Comparison of ENCODE assay signal across 11 mouse cellular contexts in genomic region chr1:86538383-86538782, GRCm38 (mm10). TPM values are rescaled to one million over a fixed set of nuclear protein-coding genes. Genes with fewer than 3 reads are reported as not detected.
DNase-seq lines count a peak whose midpoint lies in the region; ATAC-seq and TF ChIP-seq lines count a peak whose summit lies in the region.
"Had no signal": no experiment of that assay in that cellular context is flagged by ENCODE, and none has a peak within 500 bp of the region (broad histone marks: within the 10 kb centered on the region; RNA-seq: fewer than 3 reads in every experiment).

No protein-coding gene starts in this region.

- no peak overlapping the region for H3K4me2 ChIP-seq in liver, embryonic 13.5 days
- H3K4me2 ChIP-seq: liver, embryonic 15.5 days had no signal

- no peaks in the 10 kb centered on the region for H3K9me3 ChIP-seq in ES-Bruce4 (replicated peaks; ENCODE audit: control insufficient read depth, insufficient read depth, low read length, poor library complexity, severe bottlenecking)
- no peaks in the 10 kb centered on the region for H3K9me3 ChIP-seq in liver, embryonic 13.5 days (replicated peaks)
- H3K9me3 ChIP-seq: liver, embryonic 15.5 days had no signal

- H3K36me3 ChIP-seq in ES-Bruce4 (ENCODE audit: control insufficient read depth, insufficient read depth, low read length, poor library complexity, severe bottlenecking): 0 out of 2 replicates have a peak, but pooled peaks cover 4% of the 10 kb centered on the region
- H3K36me3 ChIP-seq in liver, embryonic 13.5 days: peaks cover 22% of the 10 kb centered on the region

- H3K4me1 ChIP-seq in ES-Bruce4 (ENCODE audit: control insufficient read depth, insufficient read depth, low read length): no peaks in the 10 kb centered on the region
- peaks cover 14% of the 10 kb centered on the region for H3K4me1 ChIP-seq in liver, embryonic 13.5 days (replicated peaks)

- H3K27ac ChIP-seq in ES-Bruce4 (ENCODE audit: insufficient read depth, low read length): no peak overlapping the region
- H3K27ac ChIP-seq in liver, embryonic 13.5 days: no peak overlapping the region
- H3K27ac ChIP-seq: liver, embryonic 15.5 days had no signal

- no peak overlapping the region for H3K9ac ChIP-seq in ES-Bruce4 (ENCODE audit: low read depth, poor library complexity, severe bottlenecking)
- no peak overlapping the region for H3K9ac ChIP-seq in liver, embryonic 13.5 days
- H3K9ac ChIP-seq: liver, embryonic 15.5 days had no signal

- peak; percentile 73 for TF ChIP-seq CTCF in ES-Bruce4 (IDR thresholded peaks at IDR 0.05; ENCODE audit: low read depth, low read length)

- intact Hi-C loops in left cerebral cortex, postnatal 4 days (cut with DNase I): no loop called here

- H3K4me3 ChIP-seq in ES-Bruce4 (ENCODE audit: low read depth, low read length): no peak overlapping the region
- no peak overlapping the region for H3K4me3 ChIP-seq in liver, embryonic 13.5 days (replicated peaks)
- H3K4me3 ChIP-seq: liver, embryonic 15.5 days had no signal

- no peak for ATAC-seq in liver, embryonic 13.5 days (ENCODE audit: low read depth)
- ATAC-seq in erythroid progenitor cell, adult 5-6 weeks (replicated peaks; ENCODE audit: low FRiP score, poor library complexity, severe bottlenecking): no peak
- ATAC-seq: inflammation-experienced regulatory T-cells, adult 6 months had no signal

- DNase-seq in cerebellum, postnatal 10 days: peak; percentile 57 to 63
- DNase-seq in cerebellum, adult 9-11 months: no peak
- DNase-seq in left cerebral cortex, postnatal 4 days: peak; percentile 31
- no peak for DNase-seq in left cerebral cortex, adult 9 months (ENCODE audit: low spot score in 2 of 2)
- peak; percentile 20 for DNase-seq in liver, embryonic 13.5 days
- DNase-seq in gastrocnemius, adult 8-10 months (ENCODE audit: low spot score in 2 of 2): no peak
- DNase-seq: cerebellum, adult 9-10 months had no signal

- WGBS in liver, embryonic 13.5 days (ENCODE audit: insufficient replicate concordance): 70% methylated on average over 3 of the region's 3 CpGs

- no peak for TF ChIP-seq POLR2A in ES-Bruce4 (IDR thresholded peaks at IDR 0.05; ENCODE audit: insufficient read depth, low read length)

- H3K27me3 ChIP-seq in ES-Bruce4 (ENCODE audit: control insufficient read depth, insufficient read depth, low read length, poor library complexity, severe bottlenecking): no peaks in the 10 kb centered on the region
- no peaks in the 10 kb centered on the region for H3K27me3 ChIP-seq in liver, embryonic 13.5 days
- H3K27me3 ChIP-seq: liver, embryonic 15.5 days had no signal

- TF ChIP-seq EP300 in ES-Bruce4 (IDR thresholded peaks at IDR 0.05; ENCODE audit: insufficient read depth, low read depth, low read length): no peak

RNA-seq across cellular contexts. Expression of gene Ptma, which starts 11.9 kb away (rescaled TPM):
- 1,000 to 10,000 TPM; 1,018 to 1,064 TPM for total RNA-seq in left cerebral cortex, postnatal 4 days (2021)
- polyA plus RNA-seq in ES-Bruce4 (2011; ENCODE audit: insufficient read depth, insufficient read length, low read depth, missing spikeins): 3,893 and 3,930 TPM in 2 replicates
- polyA plus RNA-seq in liver, embryonic 13.5 days (2015; fragmentation: Nextera tagmentation; extraction: Ambion mirVana): 1,483 and 1,688 TPM in 2 replicates
- 1,278 and 1,332 TPM in 2 replicates for total RNA-seq in erythroid progenitor cell, adult 5-6 weeks (2015; ENCODE audit: low replicate concordance)
- total RNA-seq in erythroid progenitor cell, adult 5-6 weeks (2017; ENCODE audit: low replicate concordance): 1,012 and 1,167 TPM in 2 replicates
- total RNA-seq in gastrocnemius, adult 8-10 months (2022): 10 to 100 TPM; 50.9 to 76.9 (median 67.7) TPM

RNA-seq across cellular contexts. Expression of gene Pde6d, which starts 44.0 kb away (rescaled TPM):
- 10 to 100 TPM; 74.4 to 74.5 TPM for total RNA-seq in left cerebral cortex, postnatal 4 days (2021)
- polyA plus RNA-seq in ES-Bruce4 (2011; ENCODE audit: insufficient read depth, insufficient read length, low read depth, missing spikeins): 23.5 and 30.1 TPM in 2 replicates
- 31.5 and 35.7 TPM in 2 replicates for polyA plus RNA-seq in liver, embryonic 13.5 days (2015; fragmentation: Nextera tagmentation; extraction: Ambion mirVana)
- total RNA-seq in erythroid progenitor cell, adult 5-6 weeks (2015; ENCODE audit: low replicate concordance): 23.4 and 26.8 TPM in 2 replicates
- 4.3 and 13.6 TPM in 2 replicates for total RNA-seq in erythroid progenitor cell, adult 5-6 weeks (2017; ENCODE audit: low replicate concordance)
- 10 to 100 TPM; 24.5 to 33.4 (median 26.8) TPM for total RNA-seq in gastrocnemius, adult 8-10 months (2022)

RNA-seq across cellular contexts. Expression of gene Cops7b, which starts 44.3 kb away (rescaled TPM):
- 10 to 100 TPM; 34.2 to 36.5 TPM for total RNA-seq in left cerebral cortex, postnatal 4 days (2021)
- polyA plus RNA-seq in ES-Bruce4 (2011; ENCODE audit: insufficient read depth, insufficient read length, low read depth, missing spikeins): 31.7 and 36.2 TPM in 2 replicates
- 16.7 and 18.5 TPM in 2 replicates for polyA plus RNA-seq in liver, embryonic 13.5 days (2015; fragmentation: Nextera tagmentation; extraction: Ambion mirVana)
- 1.7 and 10.5 TPM in 2 replicates for total RNA-seq in erythroid progenitor cell, adult 5-6 weeks (2015; ENCODE audit: low replicate concordance)
- total RNA-seq in erythroid progenitor cell, adult 5-6 weeks (2017; ENCODE audit: low replicate concordance): 4.9 and 5.5 TPM in 2 replicates
- total RNA-seq in gastrocnemius, adult 8-10 months (2022): 10 to 100 TPM in 3 of 4 experiments, 1 to 10 TPM in 1; 9.6 to 10.5 (median 10.3) TPM

Comparison
In these comparisons a context has a peak if more than half of its experiments do, and no peak if none do; other contexts are left out.
1. DNase-seq: peak in cerebellum, postnatal 10 days (2 of 2), left cerebral cortex, postnatal 4 days (single experiment) and liver, embryonic 13.5 days (single experiment); none in cerebellum, adult 9-11 months (single experiment), left cerebral cortex, adult 9 months (0 of 2) and gastrocnemius, adult 8-10 months (0 of 2).
2. RNA of gene Ptma, which starts 11.9 kb away (total RNA-seq): 1,012 to 1,332 TPM in erythroid progenitor cell, adult 5-6 weeks and 1,018 to 1,064 TPM in left cerebral cortex, postnatal 4 days; 50.9 to 76.9 TPM in gastrocnemius, adult 8-10 months; every median in the first group is over 10 times any median in the second.